Mouse (Mus musculus) cerebellum, adult 18-20 months (tissue): ENCODE measurements around the gene Syn3.

Experiments used
- DNase-seq, 2 experiments: peaks; one replicate each; pipeline ENCODE4 v3.0.0; 2021

The Syn3 gene

GRCm38 (mm10) chr10:86078761-86079160 is 419.9 kb downstream of the Syn3 start:
- no peak for DNase-seq

DNA sequence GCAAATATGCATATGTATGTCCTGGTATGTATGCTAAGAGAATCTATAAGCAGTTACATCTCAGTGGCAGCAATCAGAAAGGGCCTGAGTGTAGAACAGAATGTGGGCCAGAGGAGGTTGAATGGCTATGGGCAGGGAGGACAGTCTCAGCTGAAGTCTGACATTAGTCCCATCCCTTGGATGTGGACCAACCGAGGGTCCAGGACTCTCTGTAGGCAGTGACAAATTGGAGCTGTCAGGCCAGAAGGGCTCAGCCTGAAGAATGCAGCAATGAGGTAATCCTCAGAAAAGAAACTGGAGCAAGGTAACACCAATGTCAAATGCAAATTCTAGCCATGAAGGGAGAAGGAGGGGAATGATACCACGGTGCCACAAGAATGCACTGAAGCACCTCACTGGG is 421.4 kb downstream of the Syn3 start:
- DNase-seq, result no peak

- DNase-seq, result no peak
Observed at GRCm38 (mm10) chr10:86074971-86075711, 423.6 kb downstream of the Syn3 start.

GRCm38 (mm10) chr10:86074134-86074533 is 424.6 kb downstream of the Syn3 start:
- DNase-seq, result no peak

GRCm38 (mm10) chr10:86070751-86071150 is 427.9 kb downstream of the Syn3 start:
- DNase-seq, result no peak

DNA sequence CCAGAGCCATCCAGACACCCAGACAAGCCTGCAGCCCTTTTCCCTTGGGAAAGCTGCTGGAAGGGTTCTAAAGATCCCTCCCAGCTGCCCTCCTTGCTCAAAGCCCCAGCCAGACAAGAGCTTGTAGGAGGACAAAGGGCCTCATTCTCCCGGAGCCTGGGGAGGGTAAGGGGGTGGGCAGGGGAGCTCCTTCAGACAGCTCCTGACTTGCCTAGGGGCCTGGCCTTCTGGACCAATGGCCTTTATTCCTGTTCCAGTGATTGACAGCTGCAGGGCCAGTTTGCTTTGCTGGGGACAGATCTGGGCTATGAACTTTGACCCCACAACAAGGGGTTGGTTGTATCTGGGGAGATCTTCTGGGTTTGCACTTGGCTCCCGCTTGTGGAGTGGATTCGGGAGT is 429.4 kb downstream of the Syn3 start:
- DNase-seq, result no peak

DNA sequence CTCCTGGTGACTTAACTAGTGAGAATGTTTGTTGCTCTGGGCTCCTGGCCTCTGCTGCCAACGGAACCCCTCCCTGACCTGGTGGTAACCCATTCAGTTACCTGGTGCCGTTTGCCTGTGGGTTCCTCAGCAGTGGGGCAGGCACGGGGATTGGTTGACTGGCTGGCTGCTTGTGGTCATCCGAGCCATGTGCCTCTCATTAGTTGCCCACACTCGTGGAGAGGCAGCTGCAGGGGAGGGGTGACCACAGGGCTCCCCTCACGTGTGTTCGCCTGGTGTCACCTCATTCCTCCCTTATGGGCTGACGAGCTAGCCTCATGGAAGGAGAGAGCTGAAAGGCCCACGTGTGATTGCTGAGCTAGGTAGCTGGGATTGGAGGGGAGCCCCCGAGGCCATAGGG is 430.8 kb downstream of the Syn3 start:
- no peak for DNase-seq

DNA sequence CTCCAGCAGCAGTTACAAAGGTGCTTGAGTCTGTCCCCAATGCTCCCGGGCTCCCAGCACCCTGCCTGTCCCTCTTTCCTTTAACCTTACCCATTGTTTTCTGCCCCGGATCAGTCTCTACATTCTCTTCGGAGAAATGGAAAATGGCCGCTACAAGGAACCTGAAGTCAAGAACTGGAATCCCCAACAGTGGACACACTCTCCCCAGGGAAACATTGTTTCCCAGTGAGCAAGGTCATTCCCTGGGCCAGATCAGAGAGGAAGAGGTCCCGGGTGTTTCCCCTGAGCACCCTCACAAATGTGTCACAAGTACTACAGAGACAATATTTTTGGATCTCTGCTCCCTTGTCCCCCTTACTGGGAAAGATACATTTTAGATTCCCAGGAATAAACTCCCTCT is 432.0 kb downstream of the Syn3 start:
- DNase-seq, result no peak

DNA sequence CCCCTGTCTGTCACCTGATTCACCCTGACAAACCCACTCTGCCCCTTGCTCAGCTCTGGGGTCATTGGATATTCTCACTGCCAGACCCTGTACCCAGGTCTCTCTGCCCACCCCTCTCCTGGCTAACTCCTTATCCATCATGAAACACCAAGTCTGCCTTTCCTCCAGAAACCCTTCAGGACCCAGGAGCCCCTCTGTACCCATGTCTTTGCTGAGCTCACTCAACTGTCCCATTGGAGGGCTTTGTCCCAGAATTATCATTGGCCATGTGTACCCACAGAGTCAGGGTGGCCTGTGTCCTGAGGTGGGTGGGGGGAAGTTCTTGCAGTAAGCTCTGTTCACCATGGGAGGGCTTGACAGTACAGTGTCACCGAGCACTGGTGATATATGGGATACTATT is 433.0 kb downstream of the Syn3 start:
- no peak for DNase-seq

GRCm38 (mm10) chr10:86064937-86065336 is 433.8 kb downstream of the Syn3 start:
- peak; percentile 64 to 72 for DNase-seq

DNA sequence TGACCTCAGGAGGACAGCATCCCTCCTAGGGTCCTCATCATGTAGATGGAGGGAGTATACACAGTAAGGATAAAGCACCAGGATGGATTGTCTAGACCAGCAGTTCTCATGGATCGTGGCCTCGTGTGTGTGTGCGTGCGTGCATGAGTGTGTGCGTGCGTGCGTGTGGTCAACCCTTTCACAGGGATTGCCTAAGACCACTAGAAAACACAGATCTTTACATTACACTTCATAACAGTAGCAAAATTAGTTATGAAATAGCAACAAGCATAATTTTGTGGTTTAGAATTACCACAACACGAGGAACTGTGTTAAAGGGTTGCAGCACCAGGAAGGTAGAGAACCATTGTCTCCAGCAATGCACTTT is 435.7 kb downstream of the Syn3 start:
- no peak for DNase-seq

GRCm38 (mm10) chr10:86062261-86063017 is 436.3 kb downstream of the Syn3 start:
- DNase-seq, result peak; percentile 45 to 46

DNA sequence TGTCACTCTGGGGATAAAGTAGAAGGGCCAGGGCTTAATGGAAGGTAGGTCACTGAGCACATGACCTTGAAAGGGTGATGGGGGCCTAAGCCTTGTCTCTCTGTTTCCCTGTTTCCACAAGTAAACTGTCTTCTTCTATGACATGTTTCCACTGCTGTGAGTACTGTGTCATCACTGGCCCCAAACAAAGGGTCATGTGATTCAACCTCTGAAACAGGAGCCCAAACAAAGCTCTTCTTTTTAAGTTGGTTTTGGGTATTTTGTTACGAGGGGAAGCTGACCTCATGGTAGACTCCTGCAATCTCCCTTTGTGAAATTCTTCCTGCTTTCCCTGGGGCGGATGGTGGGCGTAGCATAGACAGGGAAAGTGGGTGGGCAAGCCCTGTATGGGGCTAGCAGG is 438.4 kb downstream of the Syn3 start:
- DNase-seq, result no peak

- DNase-seq, result no peak
Observed at GRCm38 (mm10) chr10:86057712-86058111, 441.0 kb downstream of the Syn3 start.

GRCm38 (mm10) chr10:86057286-86057685 is 441.4 kb downstream of the Syn3 start:
- no peak for DNase-seq

GRCm38 (mm10) chr10:86056297-86056903 is 442.3 kb downstream of the Syn3 start:
- no peak for DNase-seq

- no peak for DNase-seq
Observed at GRCm38 (mm10) chr10:86052818-86053522, 445.7 kb downstream of the Syn3 start.

GRCm38 (mm10) chr10:86050522-86050921 is 448.2 kb downstream of the Syn3 start:
- no peak for DNase-seq

GRCm38 (mm10) chr10:86047786-86048185 is 450.9 kb downstream of the Syn3 start:
- no peak for DNase-seq

DNA sequence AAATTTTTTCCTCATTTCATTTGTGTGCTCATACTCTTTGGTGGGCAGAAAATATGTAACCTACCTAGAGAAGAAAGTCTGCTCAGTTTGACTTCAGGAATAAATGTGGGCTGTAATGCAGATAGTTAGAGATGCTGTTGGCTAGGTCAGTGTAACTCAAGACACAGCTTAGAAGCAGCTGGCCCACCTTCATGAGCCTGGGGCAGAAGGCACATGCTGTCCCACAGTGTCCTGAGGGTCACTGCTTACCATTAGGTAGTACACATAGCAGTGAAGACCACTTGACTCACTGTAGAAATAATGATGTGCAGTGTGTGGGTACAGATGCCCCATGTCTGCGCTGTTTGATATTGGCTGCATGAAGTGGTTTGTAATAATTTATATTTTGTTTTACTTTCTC is 452.3 kb downstream of the Syn3 start:
- DNase-seq, result no peak

GRCm38 (mm10) chr10:86044066-86044465 is 454.6 kb downstream of the Syn3 start:
- no peak for DNase-seq

GRCm38 (mm10) chr10:86043651-86044050 is 455.0 kb downstream of the Syn3 start:
- DNase-seq, result peak in 1 of 2 experiments; percentile 22

- no peak for DNase-seq
Observed at GRCm38 (mm10) chr10:86034007-86034728, 464.5 kb downstream of the Syn3 start.
